Mouse (Mus musculus) liver, embryonic 13.5 days (tissue): ENCODE data around the gene Btaf1. TPM values are rescaled to one million over a fixed set of nuclear protein-coding genes. Genes with fewer than 3 reads are reported as not detected.

Source experiments
- ATAC-seq: fragments of 200-750 bp; cut with Nextera tagmentation; 2 replicates; pipeline ENCODE4 v1.8.0; 2017; ENCODE audit warnings: low read depth, mild to moderate bottlenecking, moderate number of reproducible peaks, moderate library complexity
- DNase-seq: peaks from one replicate; pipeline ENCODE4 v3.0.0; 2022
- H3K27ac ChIP-seq: fragments of 300-500 bp; sonication (generic); 2 replicates; pipeline ENCODE4 v1.5.1; 2015; ENCODE audit warnings: moderate library complexity, mild to moderate bottlenecking, inconsistent platforms
- H3K27me3 ChIP-seq: fragments of 300-500 bp; sonication (generic); 2 replicates; pipeline ENCODE4 v1.6.1; 2015; ENCODE audit warnings: mild to moderate bottlenecking, inconsistent platforms
- H3K36me3 ChIP-seq: fragments of 300-500 bp; sonication (generic); 2 replicates; pipeline ENCODE4 v1.6.1; 2015; ENCODE audit warnings: mild to moderate bottlenecking, inconsistent platforms
- H3K4me1 ChIP-seq: fragments of 300-500 bp; sonication (generic); replicated peaks from 2 replicates; pipeline ENCODE4 v1.6.1; 2015; ENCODE audit warnings: inconsistent platforms
- H3K4me2 ChIP-seq: fragments of 300-500 bp; sonication (generic); 2 replicates; pipeline ENCODE4 v1.6.1; 2015; ENCODE audit warnings: inconsistent platforms, mild to moderate bottlenecking, moderate library complexity
- H3K4me3 ChIP-seq: fragments of 300-500 bp; sonication (generic); replicated peaks from 2 replicates; pipeline ENCODE4 v1.5.1; 2015; ENCODE audit warnings: mild to moderate bottlenecking, inconsistent platforms
- H3K9ac ChIP-seq: fragments of 300-500 bp; sonication (generic); 2 replicates; pipeline ENCODE4 v1.6.1; 2015; ENCODE audit warnings: mild to moderate bottlenecking, inconsistent platforms
- H3K9me3 ChIP-seq: fragments of 300-500 bp; sonication (generic); replicated peaks from 2 replicates; pipeline ENCODE4 v1.6.1; 2016; ENCODE audit warnings: inconsistent platforms
- WGBS: fragments of 180-500 bp; shearing (Covaris S2); methylation state at CpG from one replicate; pipeline ENCODE4 v1.1.7; 2015; ENCODE audit not compliant: insufficient replicate concordance; 5-methylcytosine and 5-hydroxymethylcytosine counted together
- polyA plus RNA-seq: library from polyadenylated mRNA; unstranded; fragments of >200 nt; fragmentation: Nextera tagmentation; extraction: Ambion mirVana; gene quantifications from 2 replicates; pipeline ENCODE4 v1.2.1, GENCODE M21; 2015

Gene Btaf1
- polyA plus RNA-seq, 1 experiment from 2014 or later = 10.4 TPM

DNA sequence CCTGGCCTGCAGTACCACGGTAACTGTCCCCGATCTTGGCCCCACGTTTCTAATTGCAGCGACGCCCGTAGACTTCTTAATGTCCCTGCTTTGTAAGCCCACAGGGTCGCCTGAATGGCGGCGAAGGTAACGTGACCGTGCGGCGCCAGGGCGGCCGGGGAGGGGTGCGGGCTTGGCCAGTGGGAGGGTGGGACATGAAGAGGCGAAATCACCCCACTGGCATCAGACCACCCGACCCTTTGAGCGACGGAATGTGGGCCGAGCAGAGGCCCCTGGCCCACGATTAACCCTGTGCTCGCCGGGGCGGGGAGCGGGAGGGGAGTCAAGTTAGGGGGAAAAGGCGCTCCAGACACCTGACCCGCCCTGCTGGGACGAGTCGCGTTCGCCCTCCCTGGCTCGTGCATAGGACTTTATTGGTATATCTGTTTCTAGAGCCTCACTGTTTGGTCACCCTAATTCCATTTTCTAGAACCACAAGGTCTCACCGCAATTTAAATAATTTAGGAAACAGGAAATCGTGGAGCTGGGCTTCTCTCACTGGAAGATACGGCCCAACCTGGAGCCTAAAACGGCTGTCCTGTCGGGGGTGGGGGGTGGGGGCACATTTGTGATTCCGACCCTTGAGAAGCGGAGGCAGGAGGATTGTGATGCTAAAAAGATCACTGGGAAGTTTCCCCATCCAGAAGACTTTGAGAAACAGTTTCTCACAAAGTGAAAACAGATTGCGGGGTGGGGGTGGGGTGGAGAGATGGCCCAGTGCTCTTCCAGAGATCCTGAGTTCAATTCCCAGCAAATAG is 21.5 kb upstream of the Btaf1 start:
- H3K27ac ChIP-seq = no peak overlapping the region
- ATAC-seq (peak; percentile 62), DNase-seq (peak; percentile 8)
- H3K4me3 ChIP-seq = peak overlapping the region; percentile 64
- no peaks in the 10 kb centered on the region for H3K36me3 ChIP-seq
- peaks cover 8% of the 10 kb centered on the region; the same call in 1 of the 2 replicates for H3K4me1 ChIP-seq
- no peaks in the 10 kb centered on the region for H3K9me3 ChIP-seq
- peak overlapping the region; percentile 84 for H3K4me2 ChIP-seq
- H3K27me3 ChIP-seq = peaks cover 28% of the 10 kb centered on the region
- peak overlapping the region; percentile 63 for H3K9ac ChIP-seq
- WGBS = 2% methylated on average over 41 of the region's 41 CpGs

DNA sequence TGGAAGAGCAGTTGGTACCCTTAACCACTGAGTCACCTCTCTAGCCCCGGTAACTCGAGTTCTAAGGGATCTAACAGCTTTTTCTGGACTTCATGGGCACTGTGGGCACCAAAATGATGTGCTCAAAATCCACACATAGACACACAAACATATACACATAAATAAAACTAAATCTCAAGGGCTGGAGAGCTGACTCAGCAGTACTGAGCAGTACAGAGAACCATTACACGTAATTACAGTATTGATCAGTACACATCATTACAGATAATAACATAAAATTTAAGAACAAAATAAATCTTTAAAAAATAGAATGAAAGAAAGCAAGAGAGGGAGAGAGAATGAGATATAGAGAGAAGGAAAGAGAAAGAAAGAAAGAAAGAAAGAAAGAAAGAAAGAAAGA is 16.7 kb upstream of the Btaf1 start:
- no peak overlapping the region for H3K4me2 ChIP-seq
- H3K9me3 ChIP-seq = no peaks in the 10 kb centered on the region
- H3K9ac ChIP-seq = no peak overlapping the region
- H3K36me3 ChIP-seq = no peaks in the 10 kb centered on the region
- peaks cover 3% of the 10 kb centered on the region; the same call in 1 of the 2 replicates for H3K4me1 ChIP-seq
- WGBS = 60% methylated on average over 3 of the region's 3 CpGs
- DNase-seq = no peak
- H3K4me3 ChIP-seq = no peak overlapping the region
- peaks cover 35% of the 10 kb centered on the region for H3K27me3 ChIP-seq
- no peak overlapping the region for H3K27ac ChIP-seq
- ATAC-seq = no peak

GRCm38 (mm10) chr19:36909676-36910292 is 16.1 kb upstream of the Btaf1 start:
- ATAC-seq = peak; percentile 61; the same call in 1 of the 2 replicates
- DNase-seq = peak; percentile 55
- H3K4me1 ChIP-seq = no peaks in the 10 kb centered on the region
- H3K9ac ChIP-seq = no peak overlapping the region
- H3K27me3 ChIP-seq = peaks cover 29% of the 10 kb centered on the region
- H3K4me2 ChIP-seq = no peak overlapping the region
- no peak overlapping the region for H3K4me3 ChIP-seq
- H3K27ac ChIP-seq = no peak overlapping the region
- H3K9me3 ChIP-seq = no peaks in the 10 kb centered on the region
- no peaks in the 10 kb centered on the region for H3K36me3 ChIP-seq
- 21% methylated on average over 9 of the region's 9 CpGs for WGBS

DNA sequence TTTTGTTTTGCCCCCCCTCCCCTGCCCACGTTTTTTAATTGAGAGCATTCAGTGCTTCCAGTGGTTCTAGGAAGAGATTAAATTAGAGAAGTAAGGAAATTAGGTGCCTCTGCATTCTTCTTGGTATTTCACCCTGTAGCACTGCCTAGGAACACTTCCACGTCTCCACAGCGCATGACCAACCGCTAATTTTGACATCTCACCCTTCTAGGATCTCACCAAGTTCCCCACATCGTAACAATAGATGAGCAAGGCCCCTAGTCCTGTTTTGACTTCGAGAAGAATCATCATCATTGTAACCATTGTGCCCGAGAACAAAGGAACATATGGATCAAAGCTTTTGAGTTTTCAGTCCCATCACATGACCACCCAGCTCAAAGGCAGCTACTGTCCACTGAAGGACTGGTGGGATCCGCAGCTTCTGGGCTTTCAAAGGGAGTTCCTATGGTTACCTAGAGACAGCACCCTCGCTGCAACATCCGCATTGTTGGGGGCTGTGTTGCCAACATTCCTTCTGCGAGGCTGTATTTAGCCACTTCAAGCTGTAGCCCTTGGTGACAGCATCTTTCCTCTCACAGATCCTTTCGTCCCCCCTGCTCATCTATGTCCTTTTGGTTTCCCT is 15.3 kb upstream of the Btaf1 start:
- 35% methylated on average over 12 of the region's 12 CpGs for WGBS
- H3K4me1 ChIP-seq = no peaks in the 10 kb centered on the region

DNA sequence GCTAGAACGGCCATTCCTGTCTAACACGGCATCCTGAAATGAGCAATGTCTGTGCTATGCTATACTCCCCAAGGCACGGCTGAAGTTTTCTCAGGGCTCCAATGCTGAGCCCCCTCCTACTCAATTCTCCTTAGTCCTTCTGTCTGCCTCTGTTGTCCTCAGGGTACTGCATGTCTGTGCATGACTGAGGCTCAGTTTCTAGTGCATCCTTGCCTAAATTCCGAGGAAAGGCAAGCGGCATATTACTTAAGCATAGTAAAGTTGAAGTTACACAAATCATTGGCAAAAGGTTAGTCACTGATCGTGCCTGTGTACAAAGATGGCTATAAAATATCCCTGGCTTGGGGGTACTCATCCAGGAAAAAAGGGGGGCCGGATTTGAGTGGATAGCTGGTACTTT is 12.8 kb upstream of the Btaf1 start:
- Histone ChIP-seq H3K27ac (no peak overlapping the region), H3K4me3 (no peak overlapping the region), H3K9me3 (no peaks in the 10 kb centered on the region), H3K27me3 (peaks cover 36% of the 10 kb centered on the region), H3K36me3 (no peaks in the 10 kb centered on the region), H3K4me1 (peaks cover 9% of the 10 kb centered on the region), H3K4me2 (no peak overlapping the region), H3K9ac (no peak overlapping the region)
- no peak for DNase-seq
- no peak for ATAC-seq
- WGBS = 69% methylated on average over 7 of the region's 7 CpGs

More for the DNA sequence above, 15.3 kb upstream of the Btaf1 start:
- no peak overlapping the region for H3K4me3 ChIP-seq
- H3K9me3 ChIP-seq = no peaks in the 10 kb centered on the region
- no peak overlapping the region for H3K9ac ChIP-seq
- H3K4me2 ChIP-seq = no peak overlapping the region
- H3K27me3 ChIP-seq = peaks cover 29% of the 10 kb centered on the region
- DNase-seq (no peak), ATAC-seq (no peak)
- H3K36me3 ChIP-seq = no peaks in the 10 kb centered on the region
- H3K27ac ChIP-seq = no peak overlapping the region

GRCm38 (mm10) chr19:36916206-36916605 is 9.7 kb upstream of the Btaf1 start:
- ATAC-seq = no peak
- Histone ChIP-seq H3K9ac (no peak overlapping the region), H3K9me3 (no peaks in the 10 kb centered on the region), H3K27ac (no peak overlapping the region), H3K36me3 (no peaks in the 10 kb centered on the region), H3K27me3 (peaks cover 33% of the 10 kb centered on the region), H3K4me2 (no peak overlapping the region), H3K4me3 (no peak overlapping the region), H3K4me1 (peaks cover 28% of the 10 kb centered on the region)
- 67% methylated on average over 4 of the region's 4 CpGs for WGBS
- no peak for DNase-seq

DNA sequence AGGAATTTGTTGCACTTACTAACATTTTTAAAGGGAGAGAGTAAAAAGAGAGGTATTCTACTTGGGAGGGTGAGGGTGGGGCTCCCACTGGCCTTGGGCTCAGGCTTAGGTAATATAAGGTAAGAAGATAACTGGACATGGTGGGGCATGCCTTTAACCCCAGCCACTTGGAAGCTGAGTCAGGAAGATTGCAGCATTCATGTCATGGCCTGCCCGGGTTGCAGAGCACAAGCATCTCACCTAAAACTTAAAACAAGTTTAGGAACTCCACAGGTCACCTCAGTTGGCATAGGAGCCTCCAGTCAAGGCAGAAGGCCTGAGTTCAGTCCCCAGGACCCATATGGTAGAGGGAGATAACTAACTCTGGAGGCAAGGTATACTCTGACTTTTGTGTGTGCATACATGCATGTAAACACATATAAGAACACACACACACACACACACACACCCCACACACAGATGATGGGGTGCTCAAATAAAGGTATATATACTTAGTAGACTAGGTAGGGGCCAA is 8.9 kb upstream of the Btaf1 start:
- no peak for ATAC-seq

GRCm38 (mm10) chr19:36918441-36919301 is 7.2 kb upstream of the Btaf1 start:
- no peaks in the 10 kb centered on the region for H3K36me3 ChIP-seq
- ATAC-seq = peak; percentile 79
- H3K27ac ChIP-seq = peak overlapping the region; percentile 68

More for the DNA sequence above, 8.9 kb upstream of the Btaf1 start:
- WGBS = 74% methylated on average over 1 of the region's 1 CpGs
- Histone ChIP-seq H3K27me3 (peaks cover 30% of the 10 kb centered on the region), H3K27ac (no peak overlapping the region), H3K4me2 (no peak overlapping the region), H3K4me1 (peaks cover 28% of the 10 kb centered on the region), H3K9me3 (no peaks in the 10 kb centered on the region), H3K9ac (no peak overlapping the region; the same call in 1 of the 2 replicates), H3K4me3 (no peak overlapping the region), H3K36me3 (no peaks in the 10 kb centered on the region)
- DNase-seq = no peak

GRCm38 (mm10) chr19:36919466-36919865 is 6.4 kb upstream of the Btaf1 start, which contains the start of gene Fgfbp3:
Fgfbp3 (minus strand) TSS chr19:36919615.
- ATAC-seq (peak; percentile 86), DNase-seq (peak; percentile 50)
- no peaks in the 10 kb centered on the region for H3K9me3 ChIP-seq
- H3K9ac ChIP-seq = peak within 1 kb of the TSS; percentile 77
- peaks cover 21% of the 10 kb centered on the region for H3K27me3 ChIP-seq
- H3K4me2 ChIP-seq = peak within 1 kb of the TSS; percentile 92
- peak within 1 kb of the TSS; percentile 78 for H3K4me3 ChIP-seq
- peak within 1 kb of the TSS; percentile 68 for H3K27ac ChIP-seq
- 4% methylated on average over 12 of the region's 12 CpGs for WGBS
- H3K4me1 ChIP-seq = peaks cover 28% of the 10 kb centered on the region
- no peaks in the 10 kb centered on the region for H3K36me3 ChIP-seq

More at GRCm38 (mm10) chr19:36918441-36919301, 7.2 kb upstream of the Btaf1 start:
- H3K4me1 ChIP-seq = peaks cover 28% of the 10 kb centered on the region
- H3K4me2 ChIP-seq = peak overlapping the region; percentile 92
- DNase-seq = peak; percentile 66
- WGBS = under 1% methylated on average over 85 of the region's 85 CpGs
- peak overlapping the region; percentile 78 for H3K4me3 ChIP-seq
- peak overlapping the region; percentile 77 for H3K9ac ChIP-seq
- H3K27me3 ChIP-seq = peaks cover 21% of the 10 kb centered on the region
- no peaks in the 10 kb centered on the region for H3K9me3 ChIP-seq

- no peak for ATAC-seq
- Histone ChIP-seq H3K27me3 (peaks cover 15% of the 10 kb centered on the region), H3K36me3 (no peaks in the 10 kb centered on the region), H3K4me2 (no peak overlapping the region), H3K27ac (no peak overlapping the region), H3K4me1 (peaks cover 34% of the 10 kb centered on the region), H3K4me3 (no peak overlapping the region), H3K9ac (no peak overlapping the region), H3K9me3 (no peaks in the 10 kb centered on the region)
- no peak for DNase-seq
- 23% methylated on average over 2 of the region's 2 CpGs for WGBS
Observed at GRCm38 (mm10) chr19:36922015-36922414, 3.9 kb upstream of the Btaf1 start.
